Mouse (Mus musculus) MEL (cell line): ENCODE data around the gene Themis3. TPM values are rescaled to one million over a fixed set of nuclear protein-coding genes. Genes with fewer than 3 reads are reported as not detected.
A peak's percentile ranks its signal among the peaks of the same experiment; 100 is the strongest.

Experiments
- DNase-seq: peaks from one replicate; pipeline ENCODE4 v3.0.0; 2011; ENCODE audit warnings: low read depth, low spot score
- H3K27ac ChIP-seq: 2 replicates; pipeline ENCODE4 v1.5.1; 2012; ENCODE audit warnings: low read depth, mild to moderate bottlenecking, control low read depth, low read length, moderate library complexity; ENCODE audit not compliant: control insufficient read depth
- H3K27me3 ChIP-seq, 2 experiments: fragments of 150-350 bp in 1 of 2; sonication (generic) in 1 of 2; 2 replicates each; pipeline ENCODE4 v1.6.1; 2012; ENCODE audit warnings: low read length in 2 of 2, mild to moderate bottlenecking in 2 of 2, improper control_type of control experiment in 1 of 2, moderate library complexity in 1 of 2; ENCODE audit not compliant: insufficient read depth in 2 of 2, control insufficient read depth in 1 of 2
- H3K36me3 ChIP-seq, 2 experiments: 2 replicates each; pipeline ENCODE4 v1.6.1; 2012 to 2014; ENCODE audit warnings: low read length in 2 of 2, improper control_type of control experiment in 1 of 2, inconsistent platforms in 1 of 2, mild to moderate bottlenecking in 1 of 2; ENCODE audit not compliant: insufficient read depth in 2 of 2, control insufficient read depth in 1 of 2
- H3K4me1 ChIP-seq, 2 experiments: fragments of 150-350 bp in 1 of 2; sonication (generic) in 1 of 2; 2 replicates each; pipeline ENCODE4 v1.6.1; 2012; ENCODE audit warnings: low read length in 2 of 2, improper control_type of control experiment in 1 of 2, mild to moderate bottlenecking in 1 of 2; ENCODE audit not compliant: insufficient read depth in 2 of 2, control insufficient read depth in 1 of 2
- H3K4me3 ChIP-seq, 2 experiments: fragments of 150-350 bp in 1 of 2; sonication (generic) in 1 of 2; 2 replicates each; pipeline ENCODE4 v1.5.1; 2012; ENCODE audit warnings: low read depth in 2 of 2, low read length in 2 of 2, mild to moderate bottlenecking in 2 of 2, moderate library complexity in 2 of 2, control low read depth in 1 of 2, improper control_type of control experiment in 1 of 2; ENCODE audit not compliant: control insufficient read depth in 1 of 2, insufficient read depth in 1 of 2
- H3K79me2 ChIP-seq: 2 replicates; pipeline ENCODE4 v1.6.1; 2012; ENCODE audit warnings: mild to moderate bottlenecking, low read length, moderate library complexity; ENCODE audit not compliant: control insufficient read depth, poor library complexity, insufficient read depth
- H3K9ac ChIP-seq: 2 replicates; pipeline ENCODE4 v1.6.1; 2012; ENCODE audit warnings: low read depth, mild to moderate bottlenecking, control low read depth, low read length, moderate library complexity; ENCODE audit not compliant: control insufficient read depth, poor library complexity, severe bottlenecking
- H3K9me3 ChIP-seq: fragments of 150-350 bp; sonication (generic); replicated peaks from 2 replicates; pipeline ENCODE4 v1.6.1; 2012; ENCODE audit warnings: mild to moderate bottlenecking, low read length, improper control_type of control experiment, moderate library complexity; ENCODE audit not compliant: insufficient read depth
- BHLHE40 ChIP-seq: IDR thresholded peaks from 2 replicates; pipeline ENCODE4 v1.6.1; 2012; ENCODE audit warnings: low read depth, mild to moderate bottlenecking, inconsistent platforms, low read length, improper control_type of control experiment, borderline replicate concordance
- CHD1 ChIP-seq: IDR thresholded peaks from 2 replicates; pipeline ENCODE4 v1.6.1; 2012; ENCODE audit warnings: low read depth, mild to moderate bottlenecking, inconsistent platforms, low read length, improper control_type of control experiment
- CHD2 ChIP-seq: IDR thresholded peaks from 2 replicates; pipeline ENCODE4 v1.6.1; 2011; ENCODE audit warnings: low read length, improper control_type of control experiment
- CTCF ChIP-seq, 3 experiments: IDR thresholded peaks in 2 of 3; conservative IDR thresholded peaks in 1 of 3; 2 replicates each; pipeline ENCODE4 v1.5.1; 2011 to 2012; ENCODE audit warnings: low read length in 3 of 3, low read depth in 2 of 3, mild to moderate bottlenecking in 2 of 3, improper control_type of control experiment in 1 of 3, inconsistent platforms in 1 of 3, mixed read lengths in 1 of 3, moderate library complexity in 1 of 3; ENCODE audit not compliant: control insufficient read depth in 1 of 3, insufficient read depth in 1 of 3, poor library complexity in 1 of 3, severe bottlenecking in 1 of 3
- E2F4 ChIP-seq: IDR thresholded peaks from 2 replicates; pipeline ENCODE4 v1.6.1; 2011; ENCODE audit warnings: low read depth, low read length, improper control_type of control experiment, borderline replicate concordance
- ELF1 ChIP-seq: IDR thresholded peaks from 2 replicates; pipeline ENCODE4 v1.6.1; 2014; ENCODE audit warnings: low read depth, mild to moderate bottlenecking, inconsistent platforms, low read length, improper control_type of control experiment, moderate library complexity
- EP300 ChIP-seq, 2 experiments: IDR thresholded peaks; 2 replicates each; pipeline ENCODE4 v1.6.1; 2011; ENCODE audit warnings: improper control_type of control experiment in 2 of 2, low read length in 2 of 2, low read depth in 1 of 2, mild to moderate bottlenecking in 1 of 2
- ETS1 ChIP-seq: IDR thresholded peaks from 2 replicates; pipeline ENCODE4 v1.6.1; 2012; ENCODE audit warnings: low read depth, mild to moderate bottlenecking, inconsistent platforms, low read length, improper control_type of control experiment, moderate library complexity
- GABPA ChIP-seq: IDR thresholded peaks from 2 replicates; pipeline ENCODE4 v1.6.1; 2012; ENCODE audit warnings: low read depth, mild to moderate bottlenecking, inconsistent platforms, low read length, improper control_type of control experiment, moderate library complexity
- GATA1 ChIP-seq: IDR thresholded peaks from 2 replicates; pipeline ENCODE4 v1.6.1; 2011; ENCODE audit warnings: low read depth, low read length, improper control_type of control experiment
- HCFC1 ChIP-seq: IDR thresholded peaks from 2 replicates; pipeline ENCODE4 v1.6.1; 2012; ENCODE audit warnings: low read depth, mild to moderate bottlenecking, inconsistent platforms, low read length, improper control_type of control experiment, moderate library complexity
- JUND ChIP-seq: IDR thresholded peaks from 2 replicates; pipeline ENCODE4 v1.6.1; 2011; ENCODE audit warnings: low read depth, mild to moderate bottlenecking, improper control_type of control experiment, low read length
- KAT2A ChIP-seq: conservative IDR thresholded peaks from 2 replicates; pipeline ENCODE4 v1.6.1; 2012; ENCODE audit warnings: low read depth, low read length, improper control_type of control experiment, inconsistent platforms
- MAFK ChIP-seq: IDR thresholded peaks from 2 replicates; pipeline ENCODE4 v1.6.1; 2011; ENCODE audit warnings: low read depth, mild to moderate bottlenecking, low read length, improper control_type of control experiment, borderline replicate concordance
- MAX ChIP-seq: IDR thresholded peaks from 2 replicates; pipeline ENCODE4 v1.6.1; 2011; ENCODE audit warnings: low read length, improper control_type of control experiment
- MAZ ChIP-seq: IDR thresholded peaks from 2 replicates; pipeline ENCODE4 v1.6.1; 2012; ENCODE audit warnings: low read depth, mild to moderate bottlenecking, inconsistent platforms, low read length, improper control_type of control experiment
- MEF2A ChIP-seq: IDR thresholded peaks from 2 replicates; pipeline ENCODE4 v1.6.1; 2014; ENCODE audit warnings: low read depth, mild to moderate bottlenecking, inconsistent platforms, low read length, improper control_type of control experiment; ENCODE audit not compliant: poor library complexity, insufficient replicate concordance, severe bottlenecking; ENCODE audit errors: extremely low read depth
- MXI1 ChIP-seq: IDR thresholded peaks from 2 replicates; pipeline ENCODE4 v1.6.1; 2011; ENCODE audit warnings: mild to moderate bottlenecking, low read depth, low read length, improper control_type of control experiment
- MYB ChIP-seq: IDR thresholded peaks from 2 replicates; pipeline ENCODE4 v1.6.1; 2011; ENCODE audit warnings: mild to moderate bottlenecking, low read depth, low read length, improper control_type of control experiment
- MYC ChIP-seq: IDR thresholded peaks from 2 replicates; pipeline ENCODE4 v1.6.1; 2011; ENCODE audit warnings: low read depth, mild to moderate bottlenecking, low read length, improper control_type of control experiment, moderate library complexity
- NRF1 ChIP-seq: IDR thresholded peaks from 2 replicates; pipeline ENCODE4 v1.6.1; 2014; ENCODE audit warnings: low read depth, mild to moderate bottlenecking, inconsistent platforms, low read length, improper control_type of control experiment, moderate library complexity; ENCODE audit not compliant: poor library complexity, insufficient read depth, severe bottlenecking
- POLR2A ChIP-seq, 2 experiments: IDR thresholded peaks; 2 replicates each; pipeline ENCODE4 v1.6.1; 2011 to 2012; ENCODE audit warnings: low read length in 2 of 2, mild to moderate bottlenecking in 2 of 2, control low read depth in 1 of 2, improper control_type of control experiment in 1 of 2, low read depth in 1 of 2, moderate library complexity in 1 of 2; ENCODE audit not compliant: control insufficient read depth in 1 of 2, insufficient read depth in 1 of 2, poor library complexity in 1 of 2
- POLR2AphosphoS5 ChIP-seq: IDR thresholded peaks from 2 replicates; pipeline ENCODE4 v1.6.1; 2012; ENCODE audit warnings: low read depth, borderline replicate concordance, mild to moderate bottlenecking, inconsistent platforms, low read length, moderate library complexity, mixed read lengths
- RAD21 ChIP-seq: IDR thresholded peaks from 2 replicates; pipeline ENCODE4 v1.6.1; 2011; ENCODE audit warnings: mild to moderate bottlenecking, low read depth, low read length, improper control_type of control experiment
- RCOR1 ChIP-seq: IDR thresholded peaks from 2 replicates; pipeline ENCODE4 v1.6.1; 2012; ENCODE audit warnings: low read depth, mild to moderate bottlenecking, inconsistent platforms, low read length, improper control_type of control experiment
- SMC3 ChIP-seq: IDR thresholded peaks from 2 replicates; pipeline ENCODE4 v1.6.1; 2011; ENCODE audit warnings: low read depth, low read length, improper control_type of control experiment
- TAL1 ChIP-seq: IDR thresholded peaks from 2 replicates; pipeline ENCODE4 v1.6.1; 2012; ENCODE audit warnings: mild to moderate bottlenecking, inconsistent platforms, low read length, moderate library complexity, mixed read lengths
- TBP ChIP-seq: IDR thresholded peaks from 2 replicates; pipeline ENCODE4 v1.8.0; 2011; ENCODE audit warnings: low read depth, low read length, improper control_type of control experiment
- TCF12 ChIP-seq: IDR thresholded peaks from 2 replicates; pipeline ENCODE4 v1.6.1; 2014; ENCODE audit warnings: low read depth, mild to moderate bottlenecking, inconsistent platforms, low read length, improper control_type of control experiment, moderate library complexity
- UBTF ChIP-seq: IDR thresholded peaks from 2 replicates; pipeline ENCODE4 v1.6.1; 2012; ENCODE audit warnings: low read depth, mild to moderate bottlenecking, inconsistent platforms, low read length, improper control_type of control experiment, moderate library complexity, borderline replicate concordance; ENCODE audit not compliant: insufficient read depth
- USF2 ChIP-seq, 2 experiments: IDR thresholded peaks; 2 replicates each; pipeline ENCODE4 v1.6.1; 2011 to 2012; ENCODE audit warnings: improper control_type of control experiment in 2 of 2, low read length in 2 of 2, borderline replicate concordance in 1 of 2, inconsistent platforms in 1 of 2, low read depth in 1 of 2, mild to moderate bottlenecking in 1 of 2; ENCODE audit not compliant: insufficient read depth in 1 of 2
- ZKSCAN1 ChIP-seq: IDR thresholded peaks from 2 replicates; pipeline ENCODE4 v1.6.1; 2012; ENCODE audit warnings: low read depth, mild to moderate bottlenecking, inconsistent platforms, low read length, improper control_type of control experiment, moderate library complexity
- ZMIZ1 ChIP-seq: IDR thresholded peaks from 2 replicates; pipeline ENCODE4 v1.6.1; 2012; ENCODE audit warnings: low read depth, mild to moderate bottlenecking, inconsistent platforms, low read length, improper control_type of control experiment, moderate library complexity
- ZNF384 ChIP-seq: IDR thresholded peaks from 2 replicates; pipeline ENCODE4 v1.6.1; 2012; ENCODE audit warnings: low read depth, mild to moderate bottlenecking, inconsistent platforms, low read length, improper control_type of control experiment
- polyA plus RNA-seq, 2 experiments: library from polyadenylated mRNA; stranded (reverse) in 1 of 2; unstranded in 1 of 2; fragments of >175 nt in 1 of 2; fragments of >200 nt in 1 of 2; gene quantifications; 2 replicates each; pipeline versions ENCODE4 v1.2.1 to v1.2.4; 2012; ENCODE audit warnings: low replicate concordance in 2 of 2, low read depth in 1 of 2; ENCODE audit not compliant: insufficient read length in 2 of 2, insufficient read depth in 1 of 2, missing spikeins in 1 of 2
- total RNA-seq: library from RNA; depleted of rRNA; stranded (reverse); fragments of 300-350 nt; gene quantifications from 2 replicates; pipeline ENCODE4 v1.2.3, GENCODE M21; 2012

Gene Themis3
- total and polyA plus RNA-seq, 3 experiments, result 0.03 TPM; not detected in 2

DNA sequence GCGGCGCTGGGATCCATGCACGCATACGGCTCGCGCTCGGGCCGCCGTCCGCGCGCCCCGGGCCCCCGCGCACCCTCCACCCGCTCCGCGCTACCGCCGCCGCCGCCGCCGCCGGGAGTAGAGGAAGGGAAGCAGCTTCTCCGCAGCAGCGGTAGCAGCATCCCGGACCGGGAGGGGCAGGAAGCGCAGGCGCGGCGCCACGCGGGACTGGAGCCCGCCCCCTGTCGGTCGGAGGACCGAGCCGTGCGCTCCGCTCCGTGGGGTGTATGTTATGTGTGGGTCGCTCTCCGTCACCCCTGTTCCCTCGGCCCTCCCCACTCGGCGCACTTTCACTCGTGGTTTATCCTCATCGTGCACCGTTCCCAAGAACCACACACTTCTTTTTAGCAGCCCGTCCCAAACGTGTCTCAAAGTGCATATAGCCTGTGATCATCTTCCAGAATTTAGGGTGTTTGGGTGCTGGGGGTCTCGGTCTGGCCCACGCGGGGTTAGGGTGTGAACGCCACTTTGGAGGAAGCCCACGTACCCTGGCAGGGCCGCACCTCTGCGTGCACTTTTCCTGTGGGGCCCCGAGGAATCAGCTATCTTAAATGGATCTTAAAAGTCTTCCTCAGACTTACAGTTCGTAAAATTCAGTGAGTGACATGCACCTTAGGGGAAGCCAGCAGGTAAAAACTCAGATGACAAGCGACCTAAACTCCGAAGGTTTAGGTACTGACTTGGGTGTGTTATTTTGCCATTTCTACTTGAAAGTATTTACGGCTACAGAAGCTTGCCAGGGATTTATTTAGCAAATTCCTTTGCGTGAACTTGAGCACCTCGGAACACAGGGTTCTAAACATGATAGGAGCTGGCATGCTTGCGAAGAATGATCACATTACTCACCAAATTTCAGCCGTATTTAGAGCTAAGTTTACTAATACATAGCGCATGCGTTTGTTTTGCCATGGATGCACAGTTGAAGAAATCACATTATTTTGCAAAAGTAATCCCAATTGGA is 74.6 kb downstream of the Themis3 start, which contains the start of gene Rab12:
Gene Rab12 (minus strand): TSS at position 176 of the 1,000 bp plus-strand sequence.
- Histone ChIP-seq H3K9ac (peak within 1 kb of the TSS; percentile 96), H3K79me2 (peaks cover 27% of the 10 kb centered on the region), H3K27ac (peak within 1 kb of the TSS; percentile 10; the same call in 1 of the 2 replicates), H3K9me3 (no peaks in the 10 kb centered on the region), H3K4me1 (peaks cover 2 to 11% of the 10 kb centered on the region in 2 experiments; a peak in 3 of 4 replicates), H3K4me3 (peak within 1 kb of the TSS; percentile 99 to 100), H3K27me3 (no peaks in the 10 kb centered on the region), H3K36me3 (peaks cover 0 to 10% of the 10 kb centered on the region in 2 experiments; a peak in 2 of 4 replicates)
- peak; percentile 88 for DNase-seq
- TF ChIP-seq RAD21, result no peak
- no peak for TF ChIP-seq EP300 (IDR thresholded peaks at IDR 0.05; ENCODE audit: low read depth in 1 of 2, low read length in 2 of 2)
- no peak for TF ChIP-seq JUND
- no peak for TF ChIP-seq ZNF384
- TF ChIP-seq MAZ, result peak; percentile 88; the same call in 1 of the 2 replicates
- peak; percentile 84 for TF ChIP-seq HCFC1
- TF ChIP-seq E2F4, result no peak
- no peak for TF ChIP-seq SMC3
- TF ChIP-seq MYC, result no peak
- TF ChIP-seq ZMIZ1, result no peak
- TF ChIP-seq MXI1, result peak; percentile 29
- no peak for TF ChIP-seq RCOR1
- no peak for TF ChIP-seq CHD1
- no peak for TF ChIP-seq TAL1
- TF ChIP-seq GATA1, result no peak
- TF ChIP-seq ZKSCAN1, result no peak
- TF ChIP-seq CHD2, result no peak
- peak; percentile 29; the same call in 1 of the 2 replicates for TF ChIP-seq MAX
- TF ChIP-seq ETS1, result no peak
- TF ChIP-seq GABPA, result peak; percentile 49; the same call in 1 of the 2 replicates
- TF ChIP-seq ELF1, result peak; percentile 71; the same call in 1 of the 2 replicates
- peak; percentile 37; the same call in 1 of the 2 replicates for TF ChIP-seq TBP
- no peak for TF ChIP-seq MEF2A
- TF ChIP-seq BHLHE40, result no peak
- TF ChIP-seq KAT2A, result peak; percentile 29; the same call in 1 of the 2 replicates
- 0 out of 2 replicates have a peak, but pooled peaks have one; percentile 59 for TF ChIP-seq TCF12
- no peak for TF ChIP-seq USF2 (IDR thresholded peaks at IDR 0.05; ENCODE audit: borderline replicate concordance in 1 of 2, insufficient read depth in 1 of 2, low read depth in 1 of 2, low read length in 2 of 2)
- peak; percentile 69 to 89 (median 81) for TF ChIP-seq CTCF (IDR thresholded peaks at IDR 0.05 in 2 of 3, conservative IDR thresholded peaks at IDR 0.05 in 1 of 3; ENCODE audit: control insufficient read depth in 1 of 3, insufficient read depth in 1 of 3, low read depth in 2 of 3, low read length in 3 of 3, poor library complexity in 1 of 3, severe bottlenecking in 1 of 3)
- no peak for TF ChIP-seq UBTF
- peak; percentile 73 for TF ChIP-seq NRF1
- TF ChIP-seq MYB, result no peak
- TF ChIP-seq POLR2AphosphoS5, result no peak
- peak; percentile 54 to 71; a peak in 3 of 4 replicates for TF ChIP-seq POLR2A (IDR thresholded peaks at IDR 0.05; ENCODE audit: control insufficient read depth in 1 of 2, insufficient read depth in 1 of 2, low read depth in 1 of 2, low read length in 2 of 2, poor library complexity in 1 of 2)
- no peak for TF ChIP-seq MAFK
